Mouse (Mus musculus): Measurements from ENCODE around the gene Ugt1a7c. TPM values are rescaled to one million over a fixed set of nuclear protein-coding genes. Genes with fewer than 3 reads are reported as not detected.

Gene Ugt1a7c
- total and polyA plus RNA-seq, 3 experiments, result not detected

DNA sequence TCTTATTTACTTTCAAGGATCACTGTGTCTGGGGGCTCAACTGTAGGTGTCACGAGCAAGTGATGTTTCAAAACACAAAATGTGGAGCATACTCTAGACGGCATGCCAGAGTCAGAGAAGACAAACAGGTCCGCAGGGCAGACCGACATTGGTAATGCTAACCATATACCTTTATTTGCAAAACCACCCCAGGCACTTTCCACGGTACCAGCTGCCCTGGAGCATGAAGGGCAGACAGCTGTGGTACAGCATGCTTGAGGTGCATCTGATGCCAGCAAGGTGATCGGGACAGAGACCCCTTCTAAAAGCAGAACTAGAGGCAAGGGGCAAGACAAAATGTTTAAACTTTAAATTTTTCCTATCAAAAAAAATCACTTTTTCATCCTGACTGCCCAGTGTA is 168.1 kb downstream of the Ugt1a7c start:
- H3K4me1 ChIP-seq (ENCODE audit: control insufficient read depth in 1 of 2, insufficient read depth in 2 of 2, low read length in 2 of 2), result peaks cover 7 to 17% of the 10 kb centered on the region in 2 experiments
- no peak for DNase-seq (ENCODE audit: low read depth, low spot score)
- no peaks in the 10 kb centered on the region for H3K79me2 ChIP-seq (ENCODE audit: control insufficient read depth, insufficient read depth, low read length, poor library complexity)
- TF ChIP-seq MAX (IDR thresholded peaks at IDR 0.05; ENCODE audit: low read length), result 0 out of 2 replicates have a peak, but pooled peaks have one; percentile 18
- no peak for TF ChIP-seq UBTF (IDR thresholded peaks at IDR 0.05; ENCODE audit: borderline replicate concordance, insufficient read depth, low read depth, low read length)
- H3K9ac ChIP-seq (ENCODE audit: control insufficient read depth, low read depth, low read length, poor library complexity, severe bottlenecking), result no peak overlapping the region
- peak overlapping the region; percentile 25; the same call in 1 of the 2 replicates for H3K27ac ChIP-seq (ENCODE audit: control insufficient read depth, low read depth, low read length)
- H3K27me3 ChIP-seq (ENCODE audit: control insufficient read depth in 1 of 2, insufficient read depth in 2 of 2, low read length in 2 of 2), result no peaks in the 10 kb centered on the region
- no peak overlapping the region for H3K4me3 ChIP-seq (ENCODE audit: control insufficient read depth in 1 of 2, insufficient read depth in 1 of 2, low read depth in 2 of 2, low read length in 2 of 2)
- H3K9me3 ChIP-seq (replicated peaks; ENCODE audit: insufficient read depth, low read length), result no peaks in the 10 kb centered on the region
- peaks cover 21 to 24% of the 10 kb centered on the region in 2 experiments for H3K36me3 ChIP-seq (ENCODE audit: control insufficient read depth in 1 of 2, insufficient read depth in 2 of 2, low read length in 2 of 2)

DNA sequence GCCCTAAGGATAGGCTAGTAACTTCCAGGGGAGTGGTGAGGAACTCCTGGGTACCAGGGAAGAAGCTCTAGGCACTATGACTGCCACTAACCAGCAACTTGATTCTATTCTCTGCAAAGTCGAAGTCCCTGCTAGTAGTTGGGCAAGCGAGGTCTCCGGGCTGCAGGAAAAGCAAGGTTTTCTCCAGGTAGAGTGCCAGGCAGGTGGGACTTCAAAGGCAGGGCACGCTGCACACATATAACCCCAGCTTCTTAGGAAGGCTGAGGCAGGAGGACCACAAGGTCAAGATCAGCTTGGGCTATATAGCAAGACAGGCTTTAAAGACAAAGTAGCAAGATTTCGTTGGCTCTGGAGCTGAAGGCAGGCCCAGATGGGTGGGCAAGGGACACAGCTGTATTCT is 168.9 kb downstream of the Ugt1a7c start:
- H3K9ac ChIP-seq (ENCODE audit: control insufficient read depth, low read depth, low read length, poor library complexity, severe bottlenecking), result no peak overlapping the region
- TF ChIP-seq EP300 (IDR thresholded peaks at IDR 0.05; ENCODE audit: low read depth in 1 of 2, low read length in 2 of 2) (no peak), MXI1 (IDR thresholded peaks at IDR 0.05; ENCODE audit: low read depth, low read length) (no peak), CHD2 (IDR thresholded peaks at IDR 0.05; ENCODE audit: low read length) (no peak), UBTF (IDR thresholded peaks at IDR 0.05; ENCODE audit: borderline replicate concordance, insufficient read depth, low read depth, low read length) (no peak), ZNF384 (IDR thresholded peaks at IDR 0.05; ENCODE audit: low read depth, low read length) (no peak), BHLHE40 (IDR thresholded peaks at IDR 0.05; ENCODE audit: borderline replicate concordance, low read depth, low read length) (no peak), TCF12 (IDR thresholded peaks at IDR 0.05; ENCODE audit: low read depth, low read length) (no peak), KAT2A (conservative IDR thresholded peaks at IDR 0.05; ENCODE audit: low read depth, low read length) (no peak), GATA1 (IDR thresholded peaks at IDR 0.05; ENCODE audit: low read depth, low read length) (no peak), SIN3A (IDR thresholded peaks at IDR 0.05; ENCODE audit: low read length) (no peak), USF2 (IDR thresholded peaks at IDR 0.05; ENCODE audit: borderline replicate concordance in 1 of 2, insufficient read depth in 1 of 2, low read depth in 1 of 2, low read length in 2 of 2) (no peak), MAZ (IDR thresholded peaks at IDR 0.05; ENCODE audit: low read depth, low read length) (no peak), RAD21 (IDR thresholded peaks at IDR 0.05; ENCODE audit: low read depth, low read length) (no peak), RCOR1 (IDR thresholded peaks at IDR 0.05; ENCODE audit: low read depth, low read length) (no peak), ZMIZ1 (IDR thresholded peaks at IDR 0.05; ENCODE audit: low read depth, low read length) (no peak), TBP (IDR thresholded peaks at IDR 0.05; ENCODE audit: low read depth, low read length) (no peak), HCFC1 (IDR thresholded peaks at IDR 0.05; ENCODE audit: low read depth, low read length) (no peak), JUND (IDR thresholded peaks at IDR 0.05; ENCODE audit: low read depth, low read length) (no peak), ELF1 (IDR thresholded peaks at IDR 0.05; ENCODE audit: low read depth, low read length) (no peak), ZC3H11A (IDR thresholded peaks at IDR 0.05; ENCODE audit: low read depth, low read length) (no peak)
- H3K9me3 ChIP-seq (replicated peaks; ENCODE audit: insufficient read depth, low read length), result no peaks in the 10 kb centered on the region
- no peaks in the 10 kb centered on the region for H3K27me3 ChIP-seq (ENCODE audit: control insufficient read depth in 1 of 2, insufficient read depth in 2 of 2, low read length in 2 of 2)
- no peak for DNase-seq (ENCODE audit: low read depth, low spot score)
- H3K27ac ChIP-seq (ENCODE audit: control insufficient read depth, low read depth, low read length), result no peak overlapping the region
- H3K4me3 ChIP-seq (ENCODE audit: control insufficient read depth in 1 of 2, insufficient read depth in 1 of 2, low read depth in 2 of 2, low read length in 2 of 2), result no peak overlapping the region
- H3K4me1 ChIP-seq (ENCODE audit: control insufficient read depth in 1 of 2, insufficient read depth in 2 of 2, low read length in 2 of 2), result peaks cover 7 to 17% of the 10 kb centered on the region in 2 experiments
- no peaks in the 10 kb centered on the region for H3K79me2 ChIP-seq (ENCODE audit: control insufficient read depth, insufficient read depth, low read length, poor library complexity)
- H3K36me3 ChIP-seq (ENCODE audit: control insufficient read depth in 1 of 2, insufficient read depth in 2 of 2, low read length in 2 of 2), result peaks cover 24 to 25% of the 10 kb centered on the region in 2 experiments
